Mouse (Mus musculus): ENCODE data around the gene Cyp4b1. TPM values are rescaled to one million over a fixed set of nuclear protein-coding genes. Genes with fewer than 3 reads are reported as not detected.

Cyp4b1 gene
- 0.41 TPM in 1 of 2 replicates, not detected in the other for total RNA-seq (2023)

GRCm38 (mm10) chr4:115647580-115647979, at the start of gene Cyp4b1:
Gene Cyp4b1 (minus strand): TSS chr4:115647723.

GRCm38 (mm10) chr4:115600611-115601010, 46.9 kb downstream of the Cyp4b1 start, which contains the start of gene Cyp4a32:
Gene Cyp4a32 (plus strand): TSS chr4:115600969.

Other genes starting within 250 kb of the Cyp4b1 start
- not detected in 2 replicates for gene Cyp4a12b, start 236.1 kb downstream of the Cyp4b1 start, total RNA-seq (2023)
- not detected in 2 replicates for gene Cyp4a30b, start 195.1 kb downstream of the Cyp4b1 start, total RNA-seq (2023)
- not detected in 2 replicates for gene Cyp4a14, start 151.6 kb downstream of the Cyp4b1 start, total RNA-seq (2023)
- not detected in 2 replicates for gene Cyp4a10, start 129.5 kb downstream of the Cyp4b1 start, total RNA-seq (2023)
- gene Cyp4a31, start 84.1 kb downstream of the Cyp4b1 start, total RNA-seq (2023) = not detected in 2 replicates
- gene Cyp4a32, start 46.8 kb downstream of the Cyp4b1 start, total RNA-seq (2023) = not detected in 2 replicates
- 35.8 and 38.2 TPM in 2 replicates for gene Efcab14, start 90.0 kb upstream of the Cyp4b1 start, total RNA-seq (2023)
- gene Tex38, start 133.3 kb upstream of the Cyp4b1 start, total RNA-seq (2023) = not detected in 2 replicates
- 9.7 and 9.9 TPM in 2 replicates for gene Atpaf1, start 137.1 kb upstream of the Cyp4b1 start, total RNA-seq (2023)
- gene Mob3c, start 180.4 kb upstream of the Cyp4b1 start, total RNA-seq (2023) = 25.1 and 30.2 TPM in 2 replicates
- 115 and 144 TPM in 2 replicates for gene Mknk1, start 191.5 kb upstream of the Cyp4b1 start, total RNA-seq (2023)
- not detected in 2 replicates for gene Kncn, start 236.7 kb upstream of the Cyp4b1 start, total RNA-seq (2023)
- gene 6430628N08Rik, start 242.9 kb upstream of the Cyp4b1 start, total RNA-seq (2023) = not detected in 2 replicates

Data from neutrophil, adult 65 days (primary cell).